Mouse (Mus musculus): ENCODE data around the gene Pla2g3. TPM values are rescaled to one million over a fixed set of nuclear protein-coding genes. Genes with fewer than 3 reads are reported as not detected.
A peak's percentile ranks its signal among the peaks of the same experiment; 100 is the strongest.

The Pla2g3 gene
- total RNA-seq, 2 experiments from 2014 or later = 0.71 to 0.88 TPM

GRCm38 (mm10) chr11:3519051-3519726, 31.1 kb downstream of the Pla2g3 start:
- ATAC-seq (ENCODE audit: poor library complexity, severe bottlenecking) = no peak

DNA sequence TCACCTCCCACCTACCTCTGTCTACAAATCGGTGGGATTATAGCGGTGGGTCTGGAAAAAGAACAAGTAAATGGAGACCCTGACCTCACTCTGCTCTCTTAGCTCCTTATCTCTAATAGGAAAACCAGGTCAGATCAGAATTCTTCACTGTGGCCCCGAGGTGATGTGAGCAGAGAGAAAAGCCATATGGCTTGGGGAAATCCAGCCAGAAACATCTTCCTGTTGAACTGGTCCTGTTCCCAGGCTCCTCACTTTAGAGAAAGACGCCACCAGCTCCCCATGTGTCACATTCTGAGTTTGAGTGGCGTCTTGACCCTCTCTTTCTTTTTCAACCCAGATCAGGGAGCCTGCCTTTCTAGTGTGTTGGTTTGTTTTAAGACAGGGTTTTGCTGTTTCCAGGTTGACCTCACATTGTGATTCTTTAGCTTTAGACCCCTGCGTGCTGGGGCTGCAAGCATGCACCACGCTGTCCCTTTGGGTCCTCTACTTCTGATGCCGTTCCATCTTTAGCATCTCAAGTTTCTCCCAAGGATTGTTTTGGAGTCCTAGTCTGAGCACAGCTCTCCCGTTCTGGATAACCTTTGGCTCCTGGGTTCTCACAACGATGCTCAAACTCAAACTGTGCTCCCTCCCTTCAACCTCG, 31.8 kb downstream of the Pla2g3 start:
- ATAC-seq (ENCODE audit: poor library complexity, severe bottlenecking) = no peak

GRCm38 (mm10) chr11:3520919-3521318, 32.8 kb downstream of the Pla2g3 start:
- ATAC-seq (ENCODE audit: poor library complexity, severe bottlenecking) = no peak

- ATAC-seq (ENCODE audit: poor library complexity, severe bottlenecking) = no peak
Observed at GRCm38 (mm10) chr11:3521339-3522224, 33.5 kb downstream of the Pla2g3 start.

GRCm38 (mm10) chr11:3522285-3523000, 34.4 kb downstream of the Pla2g3 start:
- no peak for ATAC-seq (ENCODE audit: poor library complexity, severe bottlenecking)

GRCm38 (mm10) chr11:3523840-3524582, 35.9 kb downstream of the Pla2g3 start:
- no peak for ATAC-seq (ENCODE audit: poor library complexity, severe bottlenecking)

DNA sequence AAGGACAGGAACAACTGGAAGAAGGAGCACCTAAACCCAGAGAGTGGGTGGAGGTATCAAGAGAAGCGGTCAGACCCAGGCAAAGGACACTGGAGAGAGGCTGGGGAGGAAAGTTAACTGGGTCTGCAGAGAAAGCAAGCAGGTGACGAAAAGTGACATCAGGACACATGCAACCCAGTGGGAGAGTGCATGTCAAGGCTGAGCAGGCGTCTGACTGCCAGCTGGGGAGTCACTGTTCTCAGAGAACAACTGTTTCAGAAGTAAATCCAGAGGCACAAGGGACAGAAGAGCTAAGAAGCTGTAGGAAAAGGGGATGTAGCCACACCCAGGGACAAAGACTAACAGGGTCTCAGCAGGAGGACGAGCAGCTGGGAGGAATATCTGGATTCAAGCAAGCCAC, 37.5 kb downstream of the Pla2g3 start:
- ATAC-seq (ENCODE audit: poor library complexity, severe bottlenecking) = no peak

DNA sequence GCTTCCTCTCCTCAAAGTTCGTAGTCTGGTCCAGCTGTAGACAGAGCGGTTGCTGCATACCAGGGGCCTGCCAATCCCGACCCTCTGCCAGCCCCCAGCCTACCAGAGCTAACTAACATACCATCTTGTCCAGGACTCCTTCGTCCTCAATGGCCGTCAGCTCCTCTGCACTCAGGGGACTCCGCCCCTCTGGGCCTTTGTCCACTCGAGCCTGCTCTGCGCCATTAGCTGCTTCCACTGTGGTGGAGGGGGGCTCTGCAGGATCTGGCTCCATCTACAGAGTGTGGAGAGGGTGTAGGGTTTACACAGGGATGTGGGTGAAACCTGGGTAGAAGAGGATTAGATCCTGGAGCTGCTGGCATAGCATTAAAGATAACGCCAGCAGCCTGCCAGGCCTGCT, 38.1 kb downstream of the Pla2g3 start:
- ATAC-seq (ENCODE audit: poor library complexity, severe bottlenecking) = no peak

- no peak for ATAC-seq (ENCODE audit: poor library complexity, severe bottlenecking)
Observed at GRCm38 (mm10) chr11:3526979-3527738, 39.1 kb downstream of the Pla2g3 start.

GRCm38 (mm10) chr11:3527766-3528165, 39.7 kb downstream of the Pla2g3 start:
- no peak for ATAC-seq (ENCODE audit: poor library complexity, severe bottlenecking)

DNA sequence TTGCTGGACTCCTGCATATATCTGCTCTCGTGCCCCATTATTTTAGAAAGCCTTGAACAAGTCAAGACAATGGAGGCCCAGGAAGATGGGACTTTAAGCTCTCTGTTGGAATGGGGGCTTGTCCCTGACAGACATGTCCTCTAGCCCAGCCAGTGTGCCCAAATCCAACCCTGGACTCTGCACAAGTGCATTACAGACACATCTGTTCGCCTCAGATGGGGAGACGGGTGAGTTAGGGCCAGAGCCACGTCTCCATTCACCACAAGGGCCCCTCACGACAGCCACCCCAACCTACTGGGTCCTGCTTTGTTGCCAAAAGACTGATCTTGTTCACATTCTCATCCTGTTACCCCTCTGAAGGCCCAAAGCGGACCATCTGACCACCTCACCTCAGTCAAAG, 40.1 kb downstream of the Pla2g3 start:
- no peak for ATAC-seq (ENCODE audit: poor library complexity, severe bottlenecking)

GRCm38 (mm10) chr11:3529476-3530252, 41.6 kb downstream of the Pla2g3 start:
- ATAC-seq (ENCODE audit: poor library complexity, severe bottlenecking) = no peak

DNA sequence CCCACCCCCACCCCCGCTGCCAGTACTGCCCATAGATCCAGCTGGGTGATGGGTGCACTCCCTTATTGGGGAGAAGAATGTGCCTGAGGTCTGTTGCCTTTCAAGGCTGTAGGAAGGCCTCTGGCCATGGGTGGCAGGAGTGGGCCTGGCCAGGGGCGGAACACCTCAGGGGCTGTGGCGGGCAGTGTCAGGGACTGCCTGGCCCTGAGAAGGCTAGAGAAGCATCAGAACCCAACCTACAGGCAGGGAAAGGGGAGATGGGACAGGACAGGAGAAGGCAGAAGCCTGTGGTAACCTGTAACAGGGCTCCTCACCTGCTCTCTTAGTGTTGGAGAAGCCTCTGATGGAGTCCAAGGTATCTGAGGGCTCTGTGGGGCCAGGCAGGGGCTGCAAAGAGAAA, 42.6 kb downstream of the Pla2g3 start:
- no peak for ATAC-seq (ENCODE audit: poor library complexity, severe bottlenecking)

DNA sequence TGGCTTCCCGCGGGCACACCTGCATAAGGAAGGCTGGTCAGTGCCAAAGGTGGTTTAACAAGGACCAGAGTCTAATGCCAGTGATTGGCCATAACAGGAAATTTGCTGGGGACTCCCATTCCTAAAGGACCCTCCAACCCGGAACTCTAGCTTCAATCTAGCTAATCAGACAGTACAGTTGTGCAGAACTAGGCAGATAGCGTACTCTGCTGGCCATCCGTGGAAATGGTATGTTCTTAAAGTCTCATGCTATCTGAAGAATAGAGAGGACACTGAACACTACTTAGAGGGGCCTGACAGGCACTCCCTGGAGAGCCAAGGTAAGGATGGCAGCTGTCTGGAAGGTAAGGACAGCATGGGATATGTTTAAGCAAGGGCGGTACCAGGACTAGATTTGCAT, 43.5 kb downstream of the Pla2g3 start:
- no peak for ATAC-seq (ENCODE audit: poor library complexity, severe bottlenecking)

GRCm38 (mm10) chr11:3532101-3532931, 44.2 kb downstream of the Pla2g3 start:
- ATAC-seq (ENCODE audit: poor library complexity, severe bottlenecking) = no peak

DNA sequence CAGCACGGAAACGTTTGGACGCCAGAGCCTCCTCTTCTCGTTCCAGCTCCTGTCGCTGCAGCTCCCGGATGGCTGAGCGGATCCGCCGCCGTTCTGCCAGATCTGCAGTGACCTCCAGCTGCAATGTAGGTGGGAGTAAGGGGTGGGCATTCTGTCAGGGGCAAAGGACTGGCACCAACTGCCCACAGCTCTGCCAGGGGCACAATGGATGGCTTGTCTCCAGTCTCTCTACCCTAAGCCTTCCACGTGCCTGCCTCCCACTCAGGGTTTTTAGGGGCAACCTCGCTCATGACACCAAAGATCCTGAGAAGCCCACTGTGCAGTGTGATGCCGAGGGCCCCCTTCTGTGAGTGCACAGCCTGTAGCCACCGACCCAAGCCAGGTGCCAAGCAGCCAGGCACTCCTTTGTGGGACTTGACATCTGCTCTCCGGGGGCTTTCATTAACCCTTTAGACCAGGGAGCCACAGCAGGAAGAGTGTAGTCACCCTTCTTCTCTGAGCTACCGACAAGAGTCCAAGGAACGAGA, 45.4 kb downstream of the Pla2g3 start:
- no peak for ATAC-seq (ENCODE audit: poor library complexity, severe bottlenecking)

DNA sequence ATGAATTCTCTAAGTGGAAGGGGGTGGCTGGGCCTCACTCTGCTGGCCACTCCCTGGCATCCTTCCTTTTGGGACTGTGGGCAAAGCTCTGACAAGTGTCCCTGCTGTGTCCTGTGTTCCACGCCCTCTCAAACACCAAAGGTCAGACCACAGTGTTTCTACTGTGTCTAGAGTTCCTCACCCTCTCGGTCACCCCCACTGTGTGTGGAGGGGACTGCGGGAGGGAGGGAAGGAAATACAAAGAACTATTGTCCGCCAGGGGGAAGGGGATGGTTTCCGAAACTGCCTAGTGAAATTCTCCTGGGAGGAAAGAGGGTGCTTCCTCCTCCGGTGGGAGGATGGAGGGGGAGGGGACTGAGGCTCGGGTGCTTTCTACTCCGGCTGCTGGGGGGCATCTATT, 46.9 kb downstream of the Pla2g3 start:
- ATAC-seq (ENCODE audit: poor library complexity, severe bottlenecking) = peak; percentile 20
